Mouse (Mus musculus): ENCODE data around the gene Iqcf6. TPM values are rescaled to one million over a fixed set of nuclear protein-coding genes. Genes with fewer than 3 reads are reported as not detected.

Gene Iqcf6
- polyA plus RNA-seq, 1 experiment from 2014 or later: not detected

Other genes with a start within 250 kb of the Iqcf6 start
- 1,049 and 1,075 TPM in 2 replicates for gene Rpl29, start 197.1 kb upstream of the Iqcf6 start, polyA plus RNA-seq (2014; fragmentation: Nextera tagmentation; extraction: Ambion mirVana)
- 41.9 and 42.6 TPM in 2 replicates for gene Acy1, start 188.3 kb upstream of the Iqcf6 start, polyA plus RNA-seq (2014; fragmentation: Nextera tagmentation; extraction: Ambion mirVana)
- gene Abhd14b, start 179.1 kb upstream of the Iqcf6 start, polyA plus RNA-seq (2014; fragmentation: Nextera tagmentation; extraction: Ambion mirVana): 7.9 and 9.3 TPM in 2 replicates
- 39.6 and 43.2 TPM in 2 replicates for gene Abhd14a, start 178.9 kb upstream of the Iqcf6 start, polyA plus RNA-seq (2014; fragmentation: Nextera tagmentation; extraction: Ambion mirVana)
- 162 and 172 TPM in 2 replicates for gene Pcbp4, start 173.3 kb upstream of the Iqcf6 start, polyA plus RNA-seq (2014; fragmentation: Nextera tagmentation; extraction: Ambion mirVana)
- gene Gpr62, start 160.6 kb upstream of the Iqcf6 start, polyA plus RNA-seq (2014; fragmentation: Nextera tagmentation; extraction: Ambion mirVana): 0.24 and 0.58 TPM in 2 replicates
- 55.4 and 55.7 TPM in 2 replicates for gene Rrp9, start 150.6 kb upstream of the Iqcf6 start, polyA plus RNA-seq (2014; fragmentation: Nextera tagmentation; extraction: Ambion mirVana)
- gene Parp3, start 149.6 kb upstream of the Iqcf6 start, polyA plus RNA-seq (2014; fragmentation: Nextera tagmentation; extraction: Ambion mirVana): 1.5 and 2.0 TPM in 2 replicates
- not detected in 2 replicates for gene Iqcf1, start 126.6 kb upstream of the Iqcf6 start, polyA plus RNA-seq (2014; fragmentation: Nextera tagmentation; extraction: Ambion mirVana)
- gene Iqcf5, start 112.0 kb upstream of the Iqcf6 start, polyA plus RNA-seq (2014; fragmentation: Nextera tagmentation; extraction: Ambion mirVana): not detected in 2 replicates
- gene Iqcf3, start 65.0 kb upstream of the Iqcf6 start, polyA plus RNA-seq (2014; fragmentation: Nextera tagmentation; extraction: Ambion mirVana): not detected in 2 replicates
- gene Iqcf4, start 55.6 kb upstream of the Iqcf6 start, polyA plus RNA-seq (2014; fragmentation: Nextera tagmentation; extraction: Ambion mirVana): not detected in 2 replicates
- gene Grm2, start 29.5 kb downstream of the Iqcf6 start, polyA plus RNA-seq (2014; fragmentation: Nextera tagmentation; extraction: Ambion mirVana): 0.09 and 0.11 TPM in 2 replicates
- 34.9 and 37.9 TPM in 2 replicates for gene Tex264, start 59.3 kb downstream of the Iqcf6 start, polyA plus RNA-seq (2014; fragmentation: Nextera tagmentation; extraction: Ambion mirVana)
- 7.5 and 7.7 TPM in 2 replicates for gene Rad54l2, start 162.6 kb downstream of the Iqcf6 start, polyA plus RNA-seq (2014; fragmentation: Nextera tagmentation; extraction: Ambion mirVana)
- 32.9 and 33.6 TPM in 2 replicates for gene Dcaf1, start 195.3 kb downstream of the Iqcf6 start, polyA plus RNA-seq (2014; fragmentation: Nextera tagmentation; extraction: Ambion mirVana)

Data from limb, embryonic 11.5 days (tissue).